Mouse (Mus musculus) neural tube, postnatal 0 days (tissue): ENCODE data around the gene Macrod1. TPM values are rescaled to one million over a fixed set of nuclear protein-coding genes. Genes with fewer than 3 reads are reported as not detected.

ENCODE experiments used
- polyA plus RNA-seq: library from polyadenylated mRNA; unstranded; fragments of >200 nt; fragmentation: Nextera tagmentation; extraction: Ambion mirVana; gene quantifications from 2 replicates; pipeline ENCODE4 v1.2.1, GENCODE M21; 2015

Macrod1 gene
- polyA plus RNA-seq: 6.0 and 8.2 TPM in 2 replicates

GRCm38 (mm10) chr19:7056248-7057087 is at the start of gene Macrod1:
Macrod1 (plus strand) TSS chr19:7056810.

GRCm38 (mm10) chr19:7019191-7019590 is 37.4 kb upstream of the Macrod1 start, which contains the start of gene Fermt3:
Fermt3 (minus strand) TSS chr19:7019469.

DNA sequence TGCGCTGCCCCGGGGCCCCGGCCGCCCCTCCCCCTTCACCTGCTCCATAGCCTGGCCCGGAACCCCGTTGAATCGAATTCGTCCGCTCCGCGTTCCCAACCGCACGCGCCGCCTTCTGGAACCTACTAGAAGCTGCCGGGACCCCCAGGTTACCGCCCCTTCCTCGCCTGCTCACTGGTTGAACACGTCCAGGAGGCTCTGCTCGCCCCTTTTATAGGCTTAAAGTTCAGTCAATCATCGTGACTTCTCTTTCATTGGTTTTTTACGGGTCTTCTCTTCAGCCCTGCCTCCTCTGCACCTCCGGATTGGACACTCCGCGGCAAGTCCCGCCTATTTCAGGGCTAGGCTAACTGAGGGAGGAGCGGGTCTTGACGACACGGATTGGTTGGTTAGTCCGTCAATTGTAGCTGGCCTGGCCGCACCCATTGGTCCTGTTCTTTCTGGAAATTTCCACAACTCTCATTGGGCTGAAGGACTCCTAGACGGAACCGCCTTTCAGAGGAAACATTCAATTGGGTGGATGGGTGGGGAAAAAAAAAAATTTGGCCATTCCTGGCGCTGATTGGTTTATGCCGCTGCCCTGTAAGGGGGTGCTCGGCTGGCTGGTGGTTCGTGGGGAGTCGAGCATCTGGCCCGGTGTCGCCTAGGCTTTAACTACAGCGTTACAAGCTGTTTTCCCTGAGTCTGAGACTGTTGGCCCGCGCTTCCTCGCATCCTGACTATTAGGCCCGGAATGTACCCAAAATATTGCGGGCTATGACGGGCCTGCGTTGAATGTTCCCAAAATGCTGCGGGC is 16.6 kb upstream of the Macrod1 start, which contains the start of gene Stip1:
Gene Stip1, minus strand, starts transcription at position 127 of the 796 bp plus-strand sequence.

DNA sequence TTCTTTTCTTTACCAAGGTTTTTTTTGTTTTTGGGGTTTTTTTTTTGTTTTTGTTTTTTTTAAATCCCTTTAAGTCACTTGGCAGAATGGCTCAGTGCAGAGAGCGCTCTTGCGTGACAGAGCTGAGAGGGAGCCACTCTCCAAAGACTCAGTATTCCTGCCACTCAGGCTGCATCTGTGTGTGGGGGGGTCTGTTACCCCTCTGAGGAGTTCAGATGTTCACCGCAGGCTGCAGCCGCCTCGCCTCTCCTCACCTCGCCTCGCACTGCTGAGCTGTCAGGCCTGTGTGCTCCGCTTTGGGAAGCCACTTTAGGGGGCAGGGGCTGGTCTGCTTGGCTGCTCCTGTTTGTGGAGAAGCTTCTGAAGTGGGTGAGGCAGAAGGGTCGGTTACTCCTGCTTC is 48.9 kb downstream of the Macrod1 start, which contains the start of gene Flrt1:
Gene Flrt1, minus strand, starts transcription at position 186 of the 400 bp plus-strand sequence.

GRCm38 (mm10) chr19:7205753-7206736 is 149.4 kb downstream of the Macrod1 start, which contains the start of gene Otub1:
Otub1 (minus strand) TSS chr19:7206316.

DNA sequence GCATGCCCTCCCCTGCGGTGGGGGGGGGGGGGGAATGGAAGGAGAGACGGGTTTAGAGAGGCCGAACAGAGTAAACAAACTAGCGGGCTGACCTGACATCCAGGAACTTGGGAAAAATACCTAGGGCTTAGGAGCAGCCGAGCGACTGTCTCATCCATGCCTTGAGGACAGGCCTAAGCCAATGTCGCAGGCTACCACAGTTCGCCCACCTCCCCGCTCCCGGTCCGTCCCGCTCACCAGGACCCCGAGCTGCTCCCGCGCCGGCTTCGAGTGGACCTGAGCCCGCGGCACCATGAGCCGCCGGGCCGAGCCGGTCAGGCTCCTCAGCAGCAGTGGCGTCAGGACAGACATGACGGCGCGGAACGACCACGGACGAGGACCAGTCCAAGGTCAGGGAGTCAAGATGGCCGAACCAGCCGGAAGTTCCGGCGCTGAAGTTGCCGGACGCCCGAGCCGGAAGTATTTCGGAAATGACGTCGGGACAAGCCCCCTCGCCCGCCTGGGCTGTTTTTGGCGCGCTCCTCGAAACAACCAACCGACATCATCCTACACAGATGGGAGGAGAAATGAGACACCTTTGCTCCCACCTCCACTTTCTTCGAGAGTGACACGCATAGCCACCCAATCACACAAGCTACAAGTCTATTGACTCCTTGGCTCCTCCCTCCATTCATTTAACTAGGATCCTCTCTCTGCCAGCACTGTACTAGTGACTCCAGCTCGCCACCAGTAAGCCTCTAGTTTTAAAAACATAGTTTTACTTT is 160.7 kb downstream of the Macrod1 start, which contains the start of gene Cox8a:
Gene Cox8a, minus strand, starts transcription at position 455 of the 764 bp plus-strand sequence.

DNA sequence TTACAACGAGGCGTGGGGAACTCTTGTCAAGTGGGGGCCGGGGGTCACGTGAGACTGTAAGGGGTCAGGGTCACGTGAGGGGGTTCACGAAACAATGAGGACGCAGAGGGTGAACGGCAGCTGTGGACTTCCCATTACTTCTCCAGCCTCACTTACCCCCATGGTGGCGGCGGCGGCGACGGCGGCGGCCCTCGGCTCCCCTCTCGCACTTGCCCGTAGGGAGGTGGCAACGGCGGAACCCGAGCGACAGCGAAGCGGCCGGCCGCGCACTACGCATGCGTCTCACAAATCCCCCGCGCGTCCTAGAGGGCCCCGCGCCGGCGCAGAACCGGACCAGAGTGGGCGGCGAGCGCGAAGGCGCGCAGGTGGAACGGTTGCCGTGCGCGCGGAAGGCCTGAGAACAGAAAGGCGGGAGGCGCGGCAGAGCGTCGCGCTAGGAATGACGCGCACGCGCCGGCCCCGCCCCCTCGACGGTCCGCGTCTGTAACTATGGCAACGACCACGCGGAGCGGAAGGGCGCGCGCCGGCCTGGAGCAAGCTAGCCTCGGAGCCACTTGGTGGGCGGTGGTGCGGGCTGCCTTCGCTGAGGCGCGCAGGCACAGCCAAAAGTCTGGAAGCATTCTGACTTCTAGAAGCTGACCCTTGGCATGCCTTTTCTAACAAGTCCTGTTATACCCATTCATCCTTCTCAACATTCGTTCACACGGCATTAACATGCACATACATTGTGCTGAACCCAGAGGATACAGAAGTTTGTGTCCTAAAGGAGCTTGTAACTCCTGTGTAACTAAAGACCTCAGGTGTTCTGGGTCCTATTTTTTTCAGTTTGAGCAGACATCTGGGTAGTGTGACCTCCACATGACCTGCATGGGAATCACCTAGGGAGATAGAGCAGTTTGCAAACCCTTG is 184.4 kb downstream of the Macrod1 start, which contains the start of gene Naa40:
Gene Naa40, minus strand, starts transcription at position 402 of the 909 bp plus-strand sequence.

Other genes starting within 250 kb of the Macrod1 start
- gene Rps6ka4, start 216.2 kb upstream of the Macrod1 start, polyA plus RNA-seq: 26.7 and 27.4 TPM in 2 replicates
- 1.7 and 2.4 TPM in 2 replicates for gene Ccdc88b, start 198.6 kb upstream of the Macrod1 start, polyA plus RNA-seq
- 128 and 132 TPM in 2 replicates for gene Trmt112, start 147.1 kb upstream of the Macrod1 start, polyA plus RNA-seq
- gene Prdx5, start 146.7 kb upstream of the Macrod1 start, polyA plus RNA-seq: 652 and 658 TPM in 2 replicates
- 15.7 and 18.0 TPM in 2 replicates for gene Esrra, start 135.0 kb upstream of the Macrod1 start, polyA plus RNA-seq
- gene Catsperz, start 131.4 kb upstream of the Macrod1 start, polyA plus RNA-seq: 2.8 and 4.8 TPM in 2 replicates
- gene Kcnk4, start 122.3 kb upstream of the Macrod1 start, polyA plus RNA-seq: 25.1 and 29.6 TPM in 2 replicates
- gene Bad, start 114.9 kb upstream of the Macrod1 start, polyA plus RNA-seq: 100 and 102 TPM in 2 replicates
- gene Gpr137, start 114.3 kb upstream of the Macrod1 start, polyA plus RNA-seq: 70.2 and 76.2 TPM in 2 replicates
- gene Ppp1r14b, start 81.8 kb upstream of the Macrod1 start, polyA plus RNA-seq: 132 and 173 TPM in 2 replicates
- 14.0 and 14.2 TPM in 2 replicates for gene Plcb3, start 80.3 kb upstream of the Macrod1 start, polyA plus RNA-seq
- 215 and 225 TPM in 2 replicates for gene Fkbp2, start 76.3 kb upstream of the Macrod1 start, polyA plus RNA-seq
- 117 and 140 TPM in 2 replicates for gene Vegfb, start 69.2 kb upstream of the Macrod1 start, polyA plus RNA-seq
- gene Dnajc4, start 64.2 kb upstream of the Macrod1 start, polyA plus RNA-seq: 29.4 and 30.2 TPM in 2 replicates
- gene Nudt22, start 60.7 kb upstream of the Macrod1 start, polyA plus RNA-seq: 23.5 and 27.1 TPM in 2 replicates
- 24.7 and 28.5 TPM in 2 replicates for gene Trpt1, start 60.7 kb upstream of the Macrod1 start, polyA plus RNA-seq
- gene Fermt3, start 37.3 kb upstream of the Macrod1 start, polyA plus RNA-seq: 5.2 and 5.4 TPM in 2 replicates
- gene Stip1, start 16.8 kb upstream of the Macrod1 start, polyA plus RNA-seq: 143 and 152 TPM in 2 replicates
- 10.8 and 12.7 TPM in 2 replicates for gene Flrt1, start 48.9 kb downstream of the Macrod1 start, polyA plus RNA-seq
- 253 and 254 TPM in 2 replicates for gene Otub1, start 149.5 kb downstream of the Macrod1 start, polyA plus RNA-seq
- 2,257 and 2,346 TPM in 2 replicates for gene Cox8a, start 160.8 kb downstream of the Macrod1 start, polyA plus RNA-seq
- gene Naa40, start 184.4 kb downstream of the Macrod1 start, polyA plus RNA-seq: 36.8 and 42.8 TPM in 2 replicates
- gene Rcor2, start 210.5 kb downstream of the Macrod1 start, polyA plus RNA-seq: 8.5 and 8.7 TPM in 2 replicates